Mouse (Mus musculus) T-helper 1 cell (primary cell): ENCODE data around the gene 1700037H04Rik.

Experiments used
- in situ Hi-C: fragments of 300-600 bp; cut with MboI, MseI; formaldehyde crosslinking; loops from one replicate; pipeline ENCODE4 v1.15.1; 2025; ENCODE audit warnings: high pct_unique_total_duplicates

Gene 1700037H04Rik

DNA sequence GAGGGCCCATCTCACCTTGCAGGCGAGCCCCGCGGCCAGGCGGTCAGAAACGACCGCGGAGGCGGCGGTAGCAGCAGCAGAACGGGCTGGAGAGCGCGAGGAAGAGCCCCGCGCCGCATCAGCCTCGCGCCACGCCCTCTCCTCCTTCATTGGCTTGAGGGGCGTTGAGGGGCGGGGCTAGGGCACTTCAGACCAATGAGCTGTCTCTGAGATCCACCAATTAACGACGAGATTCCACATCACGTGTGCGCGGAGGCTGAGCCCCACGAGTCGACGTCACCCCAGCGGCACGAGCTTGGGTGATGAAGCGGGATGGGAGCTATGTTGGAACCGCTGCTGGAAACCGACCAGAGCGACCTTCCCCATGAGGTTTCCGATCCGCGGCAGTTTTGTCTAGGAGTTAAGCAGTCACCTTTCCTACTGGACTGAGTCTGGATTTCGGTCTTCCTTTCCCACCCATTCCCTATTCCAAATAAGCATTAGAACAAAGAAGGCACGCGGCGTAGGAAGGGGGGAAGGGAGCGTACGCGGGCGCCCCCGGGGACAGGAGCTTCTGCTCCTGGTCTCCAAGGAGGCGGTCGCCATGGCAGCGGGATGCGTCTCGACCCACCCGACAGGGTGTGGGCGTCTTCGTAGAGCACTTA is at the start of gene 1700037H04Rik:
Gene 1700037H04Rik (minus strand): TSS at position 144 of the 644 bp plus-strand sequence.
- in situ Hi-C loops, result no loop called here

GRCm38 (mm10) chr2:131209125-131209795 is 49.4 kb upstream of the 1700037H04Rik start:
- in situ Hi-C loops, result no loop called here

- in situ Hi-C loops, result no loop called here
Observed at GRCm38 (mm10) chr2:131208356-131208755, 48.5 kb upstream of the 1700037H04Rik start.

GRCm38 (mm10) chr2:131206778-131207177 is 46.9 kb upstream of the 1700037H04Rik start, which contains the start of gene Ap5s1:
Gene Ap5s1, plus strand, starts transcription at chr2:131207078.
- in situ Hi-C loops, result no loop called here

GRCm38 (mm10) chr2:131205521-131206182 is 45.8 kb upstream of the 1700037H04Rik start:
- in situ Hi-C loops, result no loop called here

- in situ Hi-C loops, result no loop called here
Observed at GRCm38 (mm10) chr2:131204410-131204981, 44.6 kb upstream of the 1700037H04Rik start.

- in situ Hi-C loops, result no loop called here
Observed at GRCm38 (mm10) chr2:131203816-131204409, 44.0 kb upstream of the 1700037H04Rik start.

GRCm38 (mm10) chr2:131201262-131201661 is 41.4 kb upstream of the 1700037H04Rik start:
- in situ Hi-C loops, result no loop called here

DNA sequence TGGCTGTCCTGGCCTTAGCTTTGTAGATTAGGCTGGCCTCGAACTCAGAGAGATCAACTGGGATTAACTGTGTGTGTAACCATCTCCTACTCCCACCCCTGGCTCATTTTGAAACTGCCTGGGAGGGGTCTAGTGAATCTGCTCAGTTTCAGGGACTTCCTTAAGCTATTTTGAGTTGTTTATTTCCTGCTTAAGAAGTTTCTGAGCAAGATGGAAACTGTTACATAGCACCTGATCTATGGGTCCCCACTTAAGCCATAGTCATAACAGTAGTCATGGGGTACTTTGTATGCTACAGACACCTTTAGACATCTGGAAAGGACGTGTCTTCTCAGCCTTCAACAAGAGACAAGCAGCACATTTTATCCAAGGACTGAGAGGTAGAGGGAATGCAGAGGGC is 40.8 kb upstream of the 1700037H04Rik start:
- in situ Hi-C loops, result no loop called here

GRCm38 (mm10) chr2:131196606-131197316 is 36.9 kb upstream of the 1700037H04Rik start:
- in situ Hi-C loops, result no loop called here

DNA sequence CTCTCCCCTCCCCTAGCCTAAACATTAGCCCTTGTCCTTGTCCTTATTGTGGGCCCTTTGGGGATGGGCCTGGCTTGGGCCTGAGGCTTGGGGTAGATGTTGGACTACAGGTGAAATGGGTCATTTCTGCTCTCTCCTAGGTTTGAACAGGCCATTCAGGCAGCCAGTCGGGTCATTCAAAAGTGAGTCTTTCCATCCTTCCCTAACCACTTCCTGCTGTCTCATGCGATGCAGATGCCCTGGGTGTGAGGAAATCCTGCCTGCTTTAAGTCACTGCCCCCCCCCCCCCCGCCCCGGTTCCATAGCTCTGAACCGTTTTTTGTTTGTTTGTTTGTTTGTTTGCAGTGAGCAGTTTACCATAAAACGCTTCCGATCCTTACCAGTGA is 31.1 kb upstream of the 1700037H04Rik start:
- in situ Hi-C loops, result no loop called here

GRCm38 (mm10) chr2:131190344-131191004 is 30.6 kb upstream of the 1700037H04Rik start:
- in situ Hi-C loops, result no loop called here

DNA sequence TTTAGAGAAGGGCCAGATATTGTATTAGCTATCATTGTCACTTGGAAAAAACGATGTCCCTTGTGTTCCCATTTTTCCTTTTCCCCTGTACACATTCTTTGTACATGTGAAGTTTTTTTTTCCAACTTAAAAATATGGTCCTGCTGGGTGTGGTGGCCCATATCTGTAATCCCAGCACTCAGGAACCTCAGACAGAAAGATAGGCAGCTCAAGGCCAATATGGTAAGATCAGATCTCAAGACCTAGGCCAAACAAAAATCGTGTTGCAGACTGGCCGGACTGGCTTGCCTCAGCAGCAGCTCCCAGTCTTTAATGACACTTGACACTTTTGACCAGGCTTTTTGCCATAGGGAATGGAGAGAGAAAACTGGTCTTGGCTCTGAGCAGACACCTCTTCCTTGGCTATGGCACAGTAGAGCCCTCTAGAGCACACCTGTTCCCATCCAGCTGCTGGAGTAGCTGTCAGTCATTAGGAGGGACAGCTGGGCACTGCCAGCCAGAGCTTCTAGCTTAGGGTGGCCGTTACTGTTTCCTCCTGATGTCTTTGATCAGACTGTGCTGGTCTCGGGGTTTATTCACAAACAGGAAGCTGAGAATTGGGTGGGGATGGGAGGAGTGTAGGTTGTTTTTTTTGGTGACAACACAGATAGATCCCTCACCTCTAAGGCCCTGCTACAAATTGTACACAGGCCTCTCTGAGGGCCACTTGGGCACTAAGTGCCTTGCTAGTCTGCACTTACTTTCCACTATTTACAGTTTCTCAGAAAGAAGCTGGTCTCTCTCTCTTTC is 29.8 kb upstream of the 1700037H04Rik start:
- in situ Hi-C loops, result no loop called here

GRCm38 (mm10) chr2:131188311-131188710 is 28.4 kb upstream of the 1700037H04Rik start:
- in situ Hi-C loops, result no loop called here

GRCm38 (mm10) chr2:131187602-131187922 is 27.7 kb upstream of the 1700037H04Rik start:
- in situ Hi-C loops, result no loop called here

GRCm38 (mm10) chr2:131186771-131187601 is 27.1 kb upstream of the 1700037H04Rik start, which contains the start of the genes Cdc25b and Spef1:
Gene Cdc25b, plus strand, starts transcription at chr2:131186949.
Gene Spef1, minus strand, starts transcription at chr2:131187282.
- in situ Hi-C loops, result no loop called here

DNA sequence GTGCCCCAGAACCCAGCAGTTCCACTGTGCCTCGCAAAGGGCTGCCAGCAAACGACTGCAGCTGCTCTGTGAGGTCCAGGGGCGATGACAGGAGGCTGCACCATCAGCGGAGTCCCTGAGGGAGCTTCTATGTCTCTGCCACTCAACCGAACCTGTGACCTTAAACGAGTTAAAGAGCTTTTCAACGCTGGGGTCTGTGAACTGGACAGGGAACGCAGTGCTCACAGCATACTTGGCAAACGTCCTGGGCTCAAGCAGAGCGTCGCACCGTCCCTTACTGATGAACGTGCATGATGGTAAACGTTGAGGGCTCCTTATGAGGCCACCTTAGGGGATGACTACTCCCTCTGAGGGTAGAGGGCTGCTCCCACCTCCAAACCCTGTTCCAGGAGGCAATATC is 26.5 kb upstream of the 1700037H04Rik start:
- in situ Hi-C loops, result no loop called here

GRCm38 (mm10) chr2:131179990-131180587 is 20.2 kb upstream of the 1700037H04Rik start, which contains the start of gene Cenpb:
Gene Cenpb, minus strand, starts transcription at chr2:131180067.
- in situ Hi-C loops, result loop anchor here (10.0 kb wide), 2 partner anchors 1065 to 1205 kb away; partner anchors contain the start of genes Prokr2 and Tmem230
